Mouse (Mus musculus) forelimb bud, embryonic 11.5 days (tissue): ENCODE measurements around the gene Gm3488.
"Not testable (repeated sequence)": the region's sequence is repeated elsewhere in the genome, so short reads cannot be mapped to it uniquely, and the experiment has no call there.

Experiments used
- DNase-seq: peaks from one replicate; pipeline ENCODE4 v3.0.0-alpha.2; 2012; ENCODE audit warnings: low read depth, low spot score

Gene Gm3488

DNA sequence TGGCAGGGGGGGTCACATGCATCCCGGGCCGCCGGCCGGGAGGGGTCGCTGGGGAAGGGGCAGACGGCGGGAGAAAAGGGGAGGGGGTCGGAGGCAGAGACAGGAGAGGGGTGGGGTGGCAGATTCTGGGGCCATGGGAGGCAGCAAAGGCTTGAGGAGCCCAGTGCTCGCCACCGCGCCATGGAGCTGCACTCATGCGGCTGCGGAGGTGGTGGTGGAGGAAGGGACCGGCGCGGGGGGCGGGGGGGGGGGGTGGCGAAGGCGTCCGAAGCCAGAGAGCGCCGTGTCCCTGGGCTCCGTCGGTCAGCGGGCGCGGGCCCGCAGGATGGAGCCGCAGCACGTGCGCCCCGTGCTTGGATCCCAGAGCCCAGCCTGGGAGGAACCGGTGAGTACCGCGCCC is at the start of gene Gm3488:
Gene Gm3488, plus strand, starts transcription at position 301 of the 400 bp plus-strand sequence.
- DNase-seq, result not testable (repeated sequence)

DNA sequence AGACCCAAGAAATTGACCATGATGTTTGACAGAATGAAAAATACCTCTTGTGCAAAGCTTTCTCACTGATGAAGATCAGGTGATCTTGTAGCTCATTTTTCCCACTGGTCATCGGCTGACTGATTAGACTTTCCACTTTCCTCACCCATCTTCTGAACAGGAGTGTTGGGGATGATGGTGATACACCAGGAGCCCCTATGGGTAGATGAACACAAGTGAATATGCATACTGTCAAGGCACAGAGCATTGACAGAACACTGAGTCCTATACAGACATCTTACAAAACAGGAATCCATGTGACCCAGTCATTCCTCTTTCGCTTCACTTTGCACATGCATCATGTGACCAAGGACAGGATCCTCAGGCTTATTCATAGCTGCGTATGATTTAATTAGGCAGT is 46.1 kb upstream of the Gm3488 start, which contains the start of gene Gm3194:
Gene Gm3194, minus strand, starts transcription at position 101 of the 400 bp plus-strand sequence.
- DNase-seq, result not testable (repeated sequence)

DNA sequence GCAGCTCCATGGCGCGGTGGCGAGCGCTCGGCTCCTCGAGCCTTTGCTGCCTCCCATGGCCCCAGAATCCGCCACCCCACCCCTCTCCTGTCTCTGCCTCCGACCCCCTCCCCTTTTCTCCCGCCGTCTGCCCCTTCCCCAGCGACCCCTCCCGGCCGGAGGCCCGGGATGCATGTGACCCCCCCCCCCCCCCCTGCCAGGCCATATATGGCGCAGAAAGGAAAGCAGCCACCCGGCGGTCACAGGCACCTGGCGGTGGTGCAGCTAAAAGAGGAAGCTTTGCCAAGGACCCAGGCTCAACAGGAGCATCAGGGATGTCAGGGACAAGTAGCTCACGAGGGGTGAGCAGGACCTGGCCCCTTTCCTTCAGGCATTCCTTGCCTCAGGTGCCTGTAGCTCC is 41.0 kb upstream of the Gm3488 start:
- DNase-seq, result not testable (repeated sequence)

DNA sequence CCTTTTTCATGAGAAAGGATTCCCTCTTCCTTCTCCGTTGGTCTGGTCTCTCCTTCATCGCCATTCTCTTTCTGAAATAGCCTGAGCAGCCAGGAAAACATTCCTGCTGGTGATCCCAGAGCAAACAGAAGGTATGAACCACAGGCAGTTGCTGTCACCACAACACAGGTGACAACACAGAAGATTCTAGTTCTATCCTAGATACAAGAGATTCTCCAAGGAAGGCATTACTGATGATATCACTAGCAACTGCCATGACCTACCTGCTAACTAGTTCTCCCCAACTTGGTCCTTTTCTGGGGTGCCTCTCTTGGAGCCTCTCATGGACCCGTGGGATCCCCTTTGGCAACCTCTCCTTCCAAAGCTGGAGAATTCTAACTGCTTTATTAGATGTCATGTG is 23.7 kb upstream of the Gm3488 start, which contains the start of gene Gm8246:
Gene Gm8246, minus strand, starts transcription at position 101 of the 400 bp plus-strand sequence.
- not testable (repeated sequence) for DNase-seq

DNA sequence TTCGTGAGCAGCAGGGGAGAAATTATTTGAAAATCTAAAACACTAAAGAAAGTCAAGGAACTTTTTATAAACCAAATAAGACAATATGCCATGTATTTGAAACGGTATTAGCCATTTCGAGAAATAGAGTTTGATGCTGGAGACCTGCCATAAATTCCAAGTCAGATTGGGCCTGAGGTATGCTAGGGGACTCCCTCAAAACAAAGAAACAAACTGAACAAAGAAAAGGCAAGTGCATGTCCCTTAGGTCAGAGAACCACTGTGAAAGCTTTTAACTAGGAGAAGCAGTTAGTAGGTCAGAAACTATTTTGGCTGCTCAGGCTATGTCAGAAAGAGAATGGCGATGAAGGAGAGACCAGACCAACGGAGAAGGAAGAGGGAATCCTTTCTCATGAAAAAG is 17.6 kb upstream of the Gm3488 start, which contains the start of gene Gm3187:
Gene Gm3187, plus strand, starts transcription at position 301 of the 400 bp plus-strand sequence.
- DNase-seq, result not testable (repeated sequence)

DNA sequence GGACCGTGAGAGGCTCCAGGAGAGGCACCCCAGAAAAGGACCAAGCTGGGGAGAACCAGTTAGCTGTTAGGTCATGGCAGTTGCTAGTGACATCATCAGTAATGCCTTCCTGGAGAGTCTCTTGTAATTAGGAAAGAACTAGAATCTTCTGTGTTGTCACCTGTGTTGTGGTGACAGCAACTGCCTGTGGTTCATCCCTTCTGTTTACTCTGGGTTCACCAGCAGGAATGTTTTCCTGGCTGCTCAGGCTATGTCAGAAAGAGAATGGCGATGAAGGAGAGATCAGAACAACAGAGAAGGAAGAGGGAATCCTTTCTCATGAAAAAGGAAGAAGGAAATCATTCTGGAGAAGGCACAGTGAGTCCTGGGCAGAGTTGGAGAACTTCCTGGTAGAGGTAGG is 36.7 kb downstream of the Gm3488 start, which contains the start of gene Gm3532:
Gene Gm3532, plus strand, starts transcription at position 301 of the 400 bp plus-strand sequence.
- DNase-seq, result not testable (repeated sequence)
